Mouse (Mus musculus) forebrain, postnatal 0 days (tissue): ENCODE measurements around the gene Tceanc2. TPM values are rescaled to one million over a fixed set of nuclear protein-coding genes. Genes with fewer than 3 reads are reported as not detected.
A peak's percentile ranks its signal among the peaks of the same experiment; 100 is the strongest.

Experiments
- ATAC-seq: fragments of 200-750 bp; cut with Nextera tagmentation; 2 replicates; pipeline ENCODE4 v1.8.0; 2017; ENCODE audit warnings: mild to moderate bottlenecking, moderate library complexity
- DNase-seq: peaks from one replicate; pipeline ENCODE4 v3.0.0-alpha.2; 2015
- H3K27ac ChIP-seq: fragments of 300-500 bp; sonication (generic); 2 replicates; pipeline ENCODE4 v1.5.1; 2014; ENCODE audit warnings: low read depth, mild to moderate bottlenecking, antibody characterized with exemption, low read length, moderate library complexity, mixed read lengths
- H3K27me3 ChIP-seq: fragments of 300-500 bp; sonication (generic); 2 replicates; pipeline ENCODE4 v1.6.1; 2014; ENCODE audit warnings: mild to moderate bottlenecking, low read length, mixed read lengths; ENCODE audit not compliant: insufficient read depth
- H3K36me3 ChIP-seq: fragments of 300-500 bp; sonication (generic); 2 replicates; pipeline ENCODE4 v1.6.1; 2014; ENCODE audit warnings: mild to moderate bottlenecking, moderate library complexity; ENCODE audit not compliant: insufficient read depth
- H3K4me1 ChIP-seq: fragments of 300-500 bp; sonication (generic); 2 replicates; pipeline ENCODE4 v1.6.1; 2014; ENCODE audit warnings: antibody characterized with exemption; ENCODE audit not compliant: insufficient read depth
- H3K4me2 ChIP-seq: fragments of 300-500 bp; sonication (generic); 2 replicates; pipeline ENCODE4 v1.6.1; 2014; ENCODE audit warnings: low read depth, mild to moderate bottlenecking, moderate library complexity
- H3K4me3 ChIP-seq: fragments of 300-500 bp; sonication (generic); 2 replicates; pipeline ENCODE4 v1.5.1; 2014; ENCODE audit warnings: low read depth, low read length, mixed read lengths
- H3K9ac ChIP-seq: fragments of 300-500 bp; sonication (generic); 2 replicates; pipeline ENCODE4 v1.6.1; 2014; ENCODE audit warnings: mild to moderate bottlenecking
- H3K9me3 ChIP-seq: fragments of 300-500 bp; sonication (generic); 2 replicates; pipeline ENCODE4 v1.6.1; 2016; ENCODE audit warnings: low read length
- CTCF ChIP-seq: sonication (generic); IDR thresholded peaks from 2 replicates; pipeline ENCODE4 v1.5.1; 2016; ENCODE audit warnings: antibody characterized with exemption, control low read depth, low read depth
- WGBS: fragments of 180-500 bp; shearing (Covaris S2); extraction: QIAGEN DNeasy Blood & Tissue Kit; methylation state at CpG from one replicate; pipeline ENCODE4 v1.1.7; 2014; 5-methylcytosine and 5-hydroxymethylcytosine counted together
- polyA plus RNA-seq: library from polyadenylated mRNA; unstranded; fragments of >200 nt; fragmentation: Nextera tagmentation; extraction: Ambion mirVana; gene quantifications from 2 replicates; pipeline ENCODE4 v1.2.1, GENCODE M21; 2015
- total RNA-seq: library from RNA; depleted of rRNA; stranded (reverse); fragments of >200 nt; gene quantifications from 2 replicates; pipeline ENCODE4 v1.2.3, GENCODE M21; 2014

The Tceanc2 gene
- total and polyA plus RNA-seq, 2 experiments from 2014 or later, result 22.3 to 35.4 TPM

GRCm38 (mm10) chr4:107138948-107139835, 39.7 kb downstream of the Tceanc2 start:
- Histone ChIP-seq H3K27me3 (no peaks in the 10 kb centered on the region), H3K36me3 (peaks cover 5% of the 10 kb centered on the region; the same call in 1 of the 2 replicates), H3K9me3 (no peaks in the 10 kb centered on the region), H3K4me3 (no peak overlapping the region), H3K27ac (no peak overlapping the region), H3K4me1 (0 out of 2 replicates have a peak, but pooled peaks cover 3% of the 10 kb centered on the region), H3K4me2 (no peak overlapping the region), H3K9ac (no peak overlapping the region)
- ATAC-seq (peak; percentile 64), DNase-seq (peak; percentile 37)
- WGBS, result 22% methylated on average over 37 of the region's 37 CpGs
- 0 out of 2 replicates have a peak, but pooled peaks have one; percentile 6 for TF ChIP-seq CTCF

- Histone ChIP-seq H3K4me2 (no peak overlapping the region), H3K9me3 (no peaks in the 10 kb centered on the region), H3K36me3 (no peaks in the 10 kb centered on the region), H3K9ac (no peak overlapping the region), H3K27ac (no peak overlapping the region), H3K4me3 (no peak overlapping the region), H3K4me1 (0 out of 2 replicates have a peak, but pooled peaks cover 3% of the 10 kb centered on the region), H3K27me3 (no peaks in the 10 kb centered on the region)
- TF ChIP-seq CTCF, result no peak
- 59% methylated on average over 3 of the region's 3 CpGs for WGBS
- no peak for DNase-seq
- ATAC-seq, result no peak
Measured at GRCm38 (mm10) chr4:107136531-107136930, 42.4 kb downstream of the Tceanc2 start.

GRCm38 (mm10) chr4:107135663-107136062, 43.3 kb downstream of the Tceanc2 start:
- H3K27me3 ChIP-seq, result no peaks in the 10 kb centered on the region
- TF ChIP-seq CTCF, result no peak
- H3K4me1 ChIP-seq, result 0 out of 2 replicates have a peak, but pooled peaks cover 3% of the 10 kb centered on the region
- no peak overlapping the region for H3K4me2 ChIP-seq
- H3K9me3 ChIP-seq, result no peaks in the 10 kb centered on the region
- DNase-seq, result no peak
- 76% methylated on average over 5 of the region's 5 CpGs for WGBS
- H3K4me3 ChIP-seq, result no peak overlapping the region
- no peaks in the 10 kb centered on the region for H3K36me3 ChIP-seq
- no peak overlapping the region for H3K9ac ChIP-seq
- ATAC-seq, result no peak
- no peak overlapping the region for H3K27ac ChIP-seq

GRCm38 (mm10) chr4:107134891-107135290, 44.0 kb downstream of the Tceanc2 start:
- TF ChIP-seq CTCF, result no peak
- no peak for ATAC-seq
- no peaks in the 10 kb centered on the region for H3K36me3 ChIP-seq
- H3K4me2 ChIP-seq, result no peak overlapping the region
- H3K27me3 ChIP-seq, result no peaks in the 10 kb centered on the region
- 96% methylated on average over 3 of the region's 3 CpGs for WGBS
- no peak for DNase-seq
- H3K27ac ChIP-seq, result no peak overlapping the region
- H3K9me3 ChIP-seq, result no peaks in the 10 kb centered on the region
- 0 out of 2 replicates have a peak, but pooled peaks cover 1% of the 10 kb centered on the region for H3K4me1 ChIP-seq
- H3K4me3 ChIP-seq, result no peak overlapping the region
- H3K9ac ChIP-seq, result no peak overlapping the region

GRCm38 (mm10) chr4:107130534-107130933, 48.4 kb downstream of the Tceanc2 start:
- 30% methylated on average over 9 of the region's 9 CpGs for WGBS
- Histone ChIP-seq H3K9me3 (no peaks in the 10 kb centered on the region), H3K4me3 (no peak overlapping the region), H3K4me2 (no peak overlapping the region), H3K36me3 (no peaks in the 10 kb centered on the region), H3K4me1 (no peaks in the 10 kb centered on the region), H3K27me3 (no peaks in the 10 kb centered on the region), H3K9ac (no peak overlapping the region), H3K27ac (no peak overlapping the region)
- TF ChIP-seq CTCF, result no peak
- no peak for ATAC-seq
- no peak for DNase-seq

GRCm38 (mm10) chr4:107129373-107129772, 49.5 kb downstream of the Tceanc2 start:
- H3K27ac ChIP-seq, result no peak overlapping the region
- H3K4me3 ChIP-seq, result no peak overlapping the region
- DNase-seq (no peak), ATAC-seq (no peak)
- no peaks in the 10 kb centered on the region for H3K27me3 ChIP-seq
- 81% methylated on average over 8 of the region's 8 CpGs for WGBS
- no peak overlapping the region for H3K4me2 ChIP-seq
- H3K4me1 ChIP-seq, result no peaks in the 10 kb centered on the region
- no peak overlapping the region for H3K9ac ChIP-seq
- no peak for TF ChIP-seq CTCF
- H3K36me3 ChIP-seq, result no peaks in the 10 kb centered on the region
- H3K9me3 ChIP-seq, result no peaks in the 10 kb centered on the region

GRCm38 (mm10) chr4:107127901-107128669, 50.8 kb downstream of the Tceanc2 start:
- ATAC-seq, result no peak
- DNase-seq, result no peak
- WGBS, result 18% methylated on average over 13 of the region's 13 CpGs
- Histone ChIP-seq H3K4me2 (no peak overlapping the region), H3K9me3 (no peaks in the 10 kb centered on the region), H3K36me3 (no peaks in the 10 kb centered on the region), H3K9ac (no peak overlapping the region), H3K27ac (no peak overlapping the region), H3K4me1 (no peaks in the 10 kb centered on the region), H3K27me3 (no peaks in the 10 kb centered on the region), H3K4me3 (no peak overlapping the region)
- no peak for TF ChIP-seq CTCF
